Mouse (Mus musculus): ENCODE data around the gene Fancd2.

Gene Fancd2

GRCm38 (mm10) chr6:113614152-113614551, 82.7 kb downstream of the Fancd2 start:
- DNase-seq: no peak

GRCm38 (mm10) chr6:113614997-113615396, 83.5 kb downstream of the Fancd2 start:
- DNase-seq: no peak

GRCm38 (mm10) chr6:113615489-113615888, 84.0 kb downstream of the Fancd2 start:
- no peak for DNase-seq

GRCm38 (mm10) chr6:113623386-113623785, 91.9 kb downstream of the Fancd2 start:
- peak in 1 of 2 experiments; percentile 9 for DNase-seq

- DNase-seq: peak; percentile 83 to 84
These were observed 92.7 kb downstream of the Fancd2 start, which contains the start of gene Vhl for GRCm38 (mm10) chr6:113623941-113624751. TSS of gene Vhl (plus strand) at chr6:113623959.

GRCm38 (mm10) chr6:113624989-113625770, 93.7 kb downstream of the Fancd2 start:
- DNase-seq: peak; percentile 20 to 30

- no peak for DNase-seq
These were observed 98.8 kb downstream of the Fancd2 start for GRCm38 (mm10) chr6:113630322-113630721.

- no peak for DNase-seq
These were observed 101.4 kb downstream of the Fancd2 start for GRCm38 (mm10) chr6:113632863-113633262.

- DNase-seq: peak; percentile 96 to 98
These were observed 107.0 kb downstream of the Fancd2 start, which contains the start of gene Irak2 for GRCm38 (mm10) chr6:113638302-113639040. TSS of gene Irak2 (plus strand) at chr6:113638467.

GRCm38 (mm10) chr6:113639201-113639600, 107.7 kb downstream of the Fancd2 start:
- no peak for DNase-seq

GRCm38 (mm10) chr6:113642605-113643004, 111.1 kb downstream of the Fancd2 start:
- DNase-seq: no peak

- DNase-seq: no peak
These were observed 111.5 kb downstream of the Fancd2 start for GRCm38 (mm10) chr6:113643021-113643420.

GRCm38 (mm10) chr6:113643967-113644366, 112.5 kb downstream of the Fancd2 start:
- DNase-seq: no peak

- DNase-seq: no peak
These were observed 113.3 kb downstream of the Fancd2 start for GRCm38 (mm10) chr6:113644808-113645207.
